Mouse (Mus musculus) hindbrain, embryonic 15.5 days (tissue): Measurements from ENCODE around the gene Zic3. TPM values are rescaled to one million over a fixed set of nuclear protein-coding genes. Genes with fewer than 3 reads are reported as not detected.

ENCODE experiments used
- ATAC-seq: fragments of 200-750 bp; cut with Nextera tagmentation; 2 replicates; pipeline ENCODE4 v1.8.0; 2017; ENCODE audit warnings: low read depth, moderate number of reproducible peaks, moderate TSS enrichment; ENCODE audit not compliant: low FRiP score
- H3K27ac ChIP-seq: fragments of 300-500 bp; sonication (generic); replicated peaks from 2 replicates; pipeline ENCODE4 v1.5.1; 2015; ENCODE audit warnings: mild to moderate bottlenecking, inconsistent platforms
- H3K27me3 ChIP-seq: fragments of 300-500 bp; sonication (generic); 2 replicates; pipeline ENCODE4 v1.6.1; 2015; ENCODE audit warnings: control low read depth, inconsistent platforms
- H3K36me3 ChIP-seq: fragments of 300-500 bp; sonication (generic); 2 replicates; pipeline ENCODE4 v1.6.1; 2015; ENCODE audit warnings: control low read depth, inconsistent platforms
- H3K4me1 ChIP-seq: fragments of 300-500 bp; sonication (generic); replicated peaks from 2 replicates; pipeline ENCODE4 v1.6.1; 2015; ENCODE audit warnings: control low read depth, inconsistent platforms
- H3K4me2 ChIP-seq: fragments of 300-500 bp; sonication (generic); 2 replicates; pipeline ENCODE4 v1.6.1; 2015; ENCODE audit warnings: moderate library complexity, mild to moderate bottlenecking, inconsistent platforms
- H3K4me3 ChIP-seq: fragments of 300-500 bp; sonication (generic); 2 replicates; pipeline ENCODE4 v1.5.1; 2015; ENCODE audit warnings: mild to moderate bottlenecking, inconsistent platforms
- H3K9ac ChIP-seq: fragments of 300-500 bp; sonication (generic); 2 replicates; pipeline ENCODE4 v1.6.1; 2015; ENCODE audit warnings: inconsistent platforms
- H3K9me3 ChIP-seq: fragments of 300-500 bp; sonication (generic); 2 replicates; pipeline ENCODE4 v1.6.1; 2016; ENCODE audit warnings: control low read depth, inconsistent platforms
- WGBS: fragments of 180-500 bp; shearing (Covaris S2); methylation state at CpG from one replicate; pipeline ENCODE4 v1.1.7; 2015; 5-methylcytosine and 5-hydroxymethylcytosine counted together
- polyA plus RNA-seq: library from polyadenylated mRNA; unstranded; fragments of >200 nt; fragmentation: Nextera tagmentation; extraction: Ambion mirVana; gene quantifications from 2 replicates; pipeline ENCODE4 v1.2.1, GENCODE M21; 2015

The Zic3 gene
- polyA plus RNA-seq: 15.5 and 20.7 TPM in 2 replicates

DNA sequence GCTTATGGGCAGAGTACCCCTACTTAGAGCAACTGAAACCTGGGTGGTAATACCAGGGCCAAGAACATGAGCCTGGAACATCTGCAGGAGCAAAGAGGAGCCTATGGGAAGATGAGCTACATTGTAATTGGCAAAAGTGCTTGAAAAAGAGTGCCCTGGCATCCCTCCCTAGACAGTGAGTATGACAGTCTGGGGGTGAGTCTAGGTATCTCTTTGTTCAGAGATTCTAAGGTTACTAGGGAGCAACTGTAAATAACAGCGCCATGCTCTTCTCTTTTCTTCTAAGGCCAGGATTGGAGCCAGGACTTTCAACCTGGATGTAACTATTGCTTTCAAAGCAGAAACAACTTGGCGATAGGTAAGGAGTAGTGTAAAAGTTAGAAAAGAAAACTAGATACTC lies at the start of gene Zic3:
TSS of gene Zic3 (plus strand) at position 301 of the 400 bp plus-strand sequence.
- no peaks in the 10 kb centered on the region for H3K36me3 ChIP-seq
- H3K9me3 ChIP-seq: no peaks in the 10 kb centered on the region
- H3K27ac ChIP-seq: no peak within 1 kb of the TSS
- no peaks in the 10 kb centered on the region for H3K4me1 ChIP-seq
- H3K4me2 ChIP-seq: no peak within 1 kb of the TSS
- H3K9ac ChIP-seq: no peak within 1 kb of the TSS
- 83% methylated on average over 2 of the region's 2 CpGs for WGBS
- ATAC-seq: no peak
- H3K4me3 ChIP-seq: no peak within 1 kb of the TSS
- H3K27me3 ChIP-seq: 0 out of 2 replicates have a peak, but pooled peaks cover 29% of the 10 kb centered on the region

DNA sequence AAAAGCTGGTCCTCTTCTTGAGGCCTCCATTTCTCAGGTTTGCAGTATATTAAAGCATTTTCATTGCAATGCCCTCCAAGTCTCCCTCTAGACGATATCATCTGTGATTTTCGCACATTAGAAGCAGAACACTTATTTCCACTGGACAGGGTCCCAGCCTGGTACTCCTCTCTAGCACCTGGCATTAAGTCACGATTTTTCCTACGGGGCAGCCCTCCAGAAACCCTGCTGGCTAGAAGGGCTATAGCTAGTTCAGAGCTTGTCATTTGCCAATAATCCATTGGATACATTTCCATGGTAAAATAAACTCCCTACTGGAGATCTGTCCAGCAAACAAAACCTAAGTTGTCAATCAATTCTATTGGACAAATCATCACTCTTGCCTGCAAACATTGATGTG lies 40.1 kb upstream of the Zic3 start:
- Histone ChIP-seq H3K4me3 (no peak overlapping the region), H3K36me3 (no peaks in the 10 kb centered on the region), H3K4me2 (no peak overlapping the region), H3K9me3 (no peaks in the 10 kb centered on the region), H3K27me3 (no peaks in the 10 kb centered on the region), H3K4me1 (no peaks in the 10 kb centered on the region), H3K27ac (no peak overlapping the region), H3K9ac (no peak overlapping the region)
- 67% methylated on average over 4 of the region's 4 CpGs for WGBS
- ATAC-seq: no peak

DNA sequence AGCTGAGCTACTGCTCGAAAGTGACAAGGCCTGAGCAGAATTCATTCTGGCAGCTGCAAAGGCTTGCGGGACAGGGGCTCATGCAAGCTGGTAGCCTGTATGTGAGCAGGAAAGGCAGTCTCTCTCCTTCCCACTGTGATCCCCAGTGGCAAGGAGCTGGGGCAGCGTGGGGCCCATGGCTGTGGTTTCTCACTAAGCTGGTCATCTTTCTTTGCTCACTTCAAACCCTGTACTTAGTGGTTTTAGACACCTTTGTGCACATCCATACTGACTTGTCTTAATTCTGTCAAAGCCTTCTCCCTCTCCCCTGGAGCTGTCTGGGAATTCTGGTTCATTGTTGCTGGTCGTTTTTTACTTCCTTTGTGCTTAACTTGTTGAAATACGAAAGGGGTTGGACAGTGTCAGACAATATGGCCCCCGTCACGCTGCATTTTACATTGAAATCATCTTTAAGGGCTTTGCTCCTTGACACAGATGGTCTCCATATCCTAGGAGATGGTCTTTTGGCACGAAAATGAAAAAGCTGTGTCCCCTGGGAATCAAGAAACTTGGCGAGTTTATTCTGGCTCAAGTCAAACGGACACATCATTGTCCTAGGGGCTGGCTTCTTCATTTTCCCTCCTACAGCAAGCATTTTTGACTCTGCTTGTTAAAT lies 34.9 kb upstream of the Zic3 start:
- H3K4me1 ChIP-seq: no peaks in the 10 kb centered on the region
- no peak overlapping the region for H3K4me2 ChIP-seq
- H3K36me3 ChIP-seq: no peaks in the 10 kb centered on the region
- H3K27ac ChIP-seq: no peak overlapping the region
- no peaks in the 10 kb centered on the region for H3K27me3 ChIP-seq
- ATAC-seq: 0 out of 2 replicates have a peak, but pooled peaks have one; percentile 42
- no peak overlapping the region for H3K4me3 ChIP-seq
- no peak overlapping the region for H3K9ac ChIP-seq
- WGBS: 39% methylated on average over 10 of the region's 10 CpGs
- H3K9me3 ChIP-seq: no peaks in the 10 kb centered on the region

DNA sequence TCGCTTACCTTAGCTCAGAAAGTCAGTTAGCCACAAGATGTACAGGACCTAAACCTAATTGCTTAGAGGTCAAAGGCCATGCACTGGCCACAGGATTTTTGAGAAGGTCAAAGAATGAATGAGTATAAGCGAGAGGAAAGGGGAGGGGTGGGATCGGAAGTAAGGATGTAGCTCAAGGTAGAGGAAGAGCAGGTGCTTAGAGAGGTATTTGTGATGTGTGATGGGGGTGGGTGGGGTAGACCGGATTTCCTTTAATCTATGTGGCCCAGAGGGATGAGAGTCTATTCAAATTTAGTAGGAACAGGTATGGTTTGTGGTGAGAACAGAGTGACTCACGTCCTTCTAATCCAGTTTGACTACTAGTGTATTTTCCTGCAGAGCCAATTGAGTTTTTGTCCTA lies 9.1 kb upstream of the Zic3 start:
- no peak overlapping the region for H3K9ac ChIP-seq
- H3K27ac ChIP-seq: no peak overlapping the region
- peaks cover 15% of the 10 kb centered on the region; the same call in 1 of the 2 replicates for H3K27me3 ChIP-seq
- WGBS: 79% methylated on average over 5 of the region's 5 CpGs
- H3K9me3 ChIP-seq: no peaks in the 10 kb centered on the region
- ATAC-seq: no peak
- no peak overlapping the region for H3K4me2 ChIP-seq
- H3K36me3 ChIP-seq: no peaks in the 10 kb centered on the region
- H3K4me3 ChIP-seq: no peak overlapping the region
- H3K4me1 ChIP-seq: no peaks in the 10 kb centered on the region

DNA sequence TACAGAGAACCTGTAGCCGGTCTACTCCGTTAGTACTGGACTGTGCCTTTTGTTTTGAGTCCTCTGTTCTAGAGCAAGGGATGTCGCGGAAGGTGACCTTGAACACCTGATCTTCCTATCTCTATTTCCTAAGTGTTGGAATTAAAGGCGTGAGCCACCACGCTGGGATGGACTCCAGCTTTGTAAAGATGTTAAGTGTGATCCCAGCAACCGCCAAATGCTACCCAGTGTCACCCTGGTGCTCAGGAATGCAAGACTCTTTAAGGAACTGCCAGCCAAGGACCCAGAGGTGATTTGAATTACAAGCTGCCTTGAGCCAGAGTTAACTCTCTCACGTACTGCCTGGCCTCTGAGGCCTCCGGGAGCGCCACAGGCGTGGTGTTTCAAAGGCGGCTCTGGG lies 8.4 kb upstream of the Zic3 start:
- no peak overlapping the region for H3K27ac ChIP-seq
- no peaks in the 10 kb centered on the region for H3K9me3 ChIP-seq
- H3K4me3 ChIP-seq: no peak overlapping the region
- ATAC-seq: no peak
- WGBS: 28% methylated on average over 12 of the region's 12 CpGs
- no peak overlapping the region for H3K9ac ChIP-seq
- H3K27me3 ChIP-seq: peaks cover 15% of the 10 kb centered on the region; the same call in 1 of the 2 replicates
- no peaks in the 10 kb centered on the region for H3K36me3 ChIP-seq
- no peaks in the 10 kb centered on the region for H3K4me1 ChIP-seq
- no peak overlapping the region for H3K4me2 ChIP-seq

DNA sequence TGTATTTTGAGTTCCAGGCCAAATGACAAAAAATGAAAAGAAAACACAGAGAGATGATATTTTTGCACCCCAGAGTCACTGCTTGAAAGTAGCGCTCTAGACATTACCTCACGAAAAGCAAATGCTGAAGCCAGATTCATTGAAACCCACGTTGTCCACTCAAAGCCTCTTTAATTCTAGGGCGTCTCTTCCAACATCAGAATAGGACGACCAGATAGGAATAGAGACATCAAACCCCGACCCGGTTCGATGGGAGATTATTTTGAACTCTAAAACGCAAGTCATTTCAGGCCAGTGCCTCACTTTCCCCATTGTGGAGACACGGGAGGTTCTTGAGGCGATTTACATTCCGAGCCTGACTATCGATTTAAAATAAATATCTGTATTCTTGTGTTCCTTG lies 7.7 kb upstream of the Zic3 start:
- Histone ChIP-seq H3K36me3 (no peaks in the 10 kb centered on the region), H3K9me3 (no peaks in the 10 kb centered on the region), H3K4me1 (no peaks in the 10 kb centered on the region), H3K4me3 (no peak overlapping the region), H3K27ac (no peak overlapping the region), H3K27me3 (peaks cover 15% of the 10 kb centered on the region; the same call in 1 of the 2 replicates), H3K4me2 (no peak overlapping the region), H3K9ac (no peak overlapping the region)
- 36% methylated on average over 13 of the region's 13 CpGs for WGBS
- ATAC-seq: no peak

DNA sequence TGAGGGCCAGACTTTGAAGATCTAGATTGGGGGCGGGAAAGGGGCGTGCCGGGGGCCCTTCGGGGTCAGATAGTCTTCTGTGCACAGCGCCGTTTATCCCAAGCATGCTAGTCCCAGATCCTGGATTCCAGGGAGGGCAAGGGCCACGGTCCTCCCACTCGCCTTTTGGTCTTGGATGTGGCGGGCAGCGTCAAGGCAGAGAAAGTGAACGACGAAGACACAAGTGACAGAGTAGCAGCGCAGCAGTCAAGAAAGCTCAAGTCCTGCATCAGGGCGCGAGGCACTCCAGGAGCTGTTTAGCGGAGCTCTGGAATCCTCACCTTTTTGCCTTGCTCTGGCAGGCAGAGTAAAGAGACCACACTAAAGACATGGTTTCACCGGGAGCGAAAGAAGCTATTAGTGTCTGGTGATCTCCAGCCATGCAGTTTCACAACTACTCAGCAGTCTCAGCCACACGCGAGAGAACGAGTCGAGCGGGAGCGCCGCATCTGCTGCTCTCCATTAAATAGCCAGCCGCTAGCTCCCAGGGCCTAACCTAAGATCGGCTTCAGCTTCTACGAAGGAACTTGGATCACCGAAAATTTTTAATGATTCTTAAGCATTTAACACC lies 7.1 kb upstream of the Zic3 start:
- Histone ChIP-seq H3K4me2 (peak overlapping the region; percentile 35), H3K27ac (no peak overlapping the region), H3K27me3 (peaks cover 17% of the 10 kb centered on the region; the same call in 1 of the 2 replicates), H3K9ac (no peak overlapping the region), H3K9me3 (no peaks in the 10 kb centered on the region), H3K36me3 (no peaks in the 10 kb centered on the region), H3K4me1 (no peaks in the 10 kb centered on the region), H3K4me3 (0 out of 2 replicates have a peak overlapping the region, but pooled peaks have one; percentile 4)
- WGBS: 20% methylated on average over 29 of the region's 29 CpGs
- no peak for ATAC-seq

DNA sequence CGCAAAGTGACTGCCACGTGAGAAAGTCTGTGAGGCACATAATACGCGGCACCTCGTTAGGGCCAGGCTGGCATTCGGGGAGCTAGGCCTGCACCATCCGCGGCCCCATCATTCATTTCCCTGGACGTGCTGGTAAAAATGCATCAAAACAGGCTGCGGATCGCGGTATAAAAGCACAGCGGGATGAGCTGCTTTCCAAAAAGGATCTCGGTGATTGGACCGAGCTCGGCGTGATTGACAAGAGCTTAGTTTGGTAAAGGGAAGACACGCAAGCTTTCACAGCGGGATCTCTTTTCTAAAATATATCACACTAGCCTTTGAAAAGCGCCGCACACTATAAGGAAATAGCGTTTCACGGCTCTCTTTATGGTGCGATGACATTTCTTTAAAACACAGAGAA lies 3.8 kb upstream of the Zic3 start:
- H3K9me3 ChIP-seq: no peaks in the 10 kb centered on the region
- peak overlapping the region; percentile 51 for H3K4me2 ChIP-seq
- no peaks in the 10 kb centered on the region for H3K4me1 ChIP-seq
- WGBS: 24% methylated on average over 24 of the region's 24 CpGs
- H3K4me3 ChIP-seq: 0 out of 2 replicates have a peak overlapping the region, but pooled peaks have one; percentile 24
- H3K36me3 ChIP-seq: no peaks in the 10 kb centered on the region
- H3K9ac ChIP-seq: no peak overlapping the region
- H3K27me3 ChIP-seq: peaks cover 25% of the 10 kb centered on the region; the same call in 1 of the 2 replicates
- no peak overlapping the region for H3K27ac ChIP-seq
- ATAC-seq: no peak; the same call in 1 of the 2 replicates

DNA sequence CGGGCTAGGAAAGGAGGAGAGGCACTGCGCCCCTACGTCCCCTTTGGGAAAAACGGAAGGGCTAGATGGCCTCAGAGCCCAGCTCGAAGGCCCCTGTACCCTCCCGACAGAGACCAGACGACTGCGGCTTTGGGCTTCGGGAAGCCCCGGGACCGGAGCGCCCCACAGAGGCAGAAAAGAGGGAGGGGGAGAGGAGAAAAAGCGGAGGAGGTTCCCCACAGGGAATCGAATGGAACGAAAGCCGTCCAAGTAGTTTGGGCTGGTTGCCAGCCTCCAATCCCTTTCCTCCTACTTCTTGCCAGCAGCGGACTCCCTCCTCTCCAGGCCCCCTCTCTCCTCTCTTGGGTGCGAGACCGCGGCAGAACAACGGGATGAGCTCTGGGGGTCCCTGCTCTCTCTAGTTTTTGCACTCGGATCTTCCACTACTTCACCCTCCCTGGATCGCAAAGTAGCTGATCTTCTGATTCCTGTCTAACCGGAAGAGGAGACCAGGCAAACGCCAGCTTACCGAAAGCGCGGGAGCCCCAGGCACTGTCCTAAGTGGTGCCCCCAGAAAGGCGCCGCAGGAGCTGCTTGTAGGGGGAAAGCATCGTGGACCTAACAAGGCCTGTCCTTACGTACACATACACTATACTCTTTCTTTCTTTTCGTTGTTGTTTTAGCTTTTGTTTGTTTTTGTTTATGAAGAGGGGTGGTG lies 3.1 kb upstream of the Zic3 start:
- Histone ChIP-seq H3K4me2 (peak overlapping the region; percentile 51), H3K36me3 (no peaks in the 10 kb centered on the region), H3K4me1 (no peaks in the 10 kb centered on the region), H3K9me3 (no peaks in the 10 kb centered on the region), H3K4me3 (peak overlapping the region; percentile 24), H3K9ac (no peak overlapping the region), H3K27ac (peak overlapping the region; percentile 45; the same call in 1 of the 2 replicates), H3K27me3 (0 out of 2 replicates have a peak, but pooled peaks cover 26% of the 10 kb centered on the region)
- 18% methylated on average over 29 of the region's 33 CpGs for WGBS
- ATAC-seq: peak; percentile 75

DNA sequence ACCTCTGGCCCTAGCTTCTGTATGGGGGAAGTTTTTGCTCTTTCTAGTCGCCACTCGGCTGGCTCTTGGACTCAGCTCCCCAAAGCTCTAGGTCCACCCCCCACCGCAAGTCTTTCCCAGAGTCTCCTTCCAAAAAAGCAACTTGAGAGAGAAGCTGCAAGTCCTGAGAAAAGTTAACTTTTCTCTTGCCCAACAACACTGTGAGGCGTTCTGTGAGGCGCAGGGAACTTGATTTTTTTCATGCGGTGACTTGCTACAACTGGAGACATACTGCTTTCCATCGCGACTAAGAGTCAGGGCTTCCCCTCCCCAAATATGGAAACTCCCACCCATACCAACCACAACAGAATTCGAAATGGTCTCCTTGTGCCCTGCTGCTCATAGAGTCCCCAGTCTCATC lies 5.1 kb downstream of the Zic3 start:
- 17% methylated on average over 9 of the region's 9 CpGs for WGBS
- no peak overlapping the region for H3K27ac ChIP-seq

DNA sequence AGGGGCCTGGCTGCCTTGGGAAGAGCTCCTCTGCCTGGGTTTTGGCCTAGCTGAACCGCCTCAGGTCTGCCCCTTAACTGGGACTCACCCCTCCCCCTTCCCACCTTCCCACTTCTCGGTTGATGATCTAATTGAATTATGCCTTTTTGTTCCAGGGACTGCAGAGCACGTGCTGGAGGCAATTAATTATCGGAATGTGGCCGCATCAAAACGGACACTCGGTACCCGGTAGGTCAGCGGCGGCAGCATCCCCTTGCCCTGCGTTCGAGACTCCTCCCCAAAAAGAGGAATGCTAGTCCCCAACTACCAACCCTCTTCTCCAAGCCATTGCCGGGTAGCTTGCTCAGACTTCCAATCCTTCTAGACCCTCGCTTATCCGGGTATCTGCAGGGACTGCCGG lies 5.6 kb downstream of the Zic3 start:
- Histone ChIP-seq H3K4me2 (peak overlapping the region; percentile 23), H3K9ac (no peak overlapping the region), H3K36me3 (no peaks in the 10 kb centered on the region), H3K4me1 (no peaks in the 10 kb centered on the region), H3K27me3 (0 out of 2 replicates have a peak, but pooled peaks cover 15% of the 10 kb centered on the region), H3K27ac (no peak overlapping the region), H3K9me3 (no peaks in the 10 kb centered on the region), H3K4me3 (no peak overlapping the region)
- 16% methylated on average over 16 of the region's 16 CpGs for WGBS
- no peak for ATAC-seq

More for the DNA sequence above, 5.1 kb downstream of the Zic3 start:
- no peak overlapping the region for H3K4me3 ChIP-seq
- H3K9ac ChIP-seq: no peak overlapping the region
- no peak for ATAC-seq
- H3K9me3 ChIP-seq: no peaks in the 10 kb centered on the region
- H3K4me2 ChIP-seq: peak overlapping the region; percentile 23
- H3K27me3 ChIP-seq: 0 out of 2 replicates have a peak, but pooled peaks cover 15% of the 10 kb centered on the region
- no peaks in the 10 kb centered on the region for H3K4me1 ChIP-seq
- H3K36me3 ChIP-seq: no peaks in the 10 kb centered on the region

DNA sequence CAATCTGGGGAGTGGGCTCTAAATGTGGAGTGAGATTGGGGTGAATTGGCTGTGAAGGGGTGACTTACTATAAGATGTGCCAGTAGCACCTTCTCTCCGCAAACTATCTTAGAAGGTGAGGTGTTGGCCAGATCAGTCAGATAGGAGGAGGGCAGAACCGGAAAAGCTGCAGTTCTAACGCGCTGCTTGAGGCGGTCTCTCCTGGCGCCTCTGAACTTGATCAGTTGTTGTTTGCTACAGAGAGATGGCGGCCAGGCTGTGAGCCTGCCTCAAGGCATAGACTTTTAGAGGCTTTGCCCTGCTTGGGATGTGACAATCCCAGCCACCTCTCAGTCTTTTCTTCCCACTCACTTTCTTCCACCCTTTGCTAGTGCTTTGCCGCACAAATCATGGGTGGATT lies 6.4 kb downstream of the Zic3 start:
- Histone ChIP-seq H3K27ac (no peak overlapping the region), H3K4me1 (no peaks in the 10 kb centered on the region), H3K4me2 (peak overlapping the region; percentile 55), H3K36me3 (no peaks in the 10 kb centered on the region), H3K27me3 (0 out of 2 replicates have a peak, but pooled peaks cover 15% of the 10 kb centered on the region), H3K9me3 (no peaks in the 10 kb centered on the region), H3K9ac (no peak overlapping the region), H3K4me3 (no peak overlapping the region)
- no peak for ATAC-seq
- 27% methylated on average over 8 of the region's 8 CpGs for WGBS
